Mouse (Mus musculus) neural tube, embryonic 14.5 days (tissue): Measurements from ENCODE around the gene Pgpep1. TPM values are rescaled to one million over a fixed set of nuclear protein-coding genes. Genes with fewer than 3 reads are reported as not detected.

ENCODE experiments used
- ATAC-seq: fragments of 200-750 bp; cut with Nextera tagmentation; 2 replicates; pipeline ENCODE4 v1.8.0; 2017; ENCODE audit warnings: low read depth, mild to moderate bottlenecking, moderate TSS enrichment, moderate library complexity
- H3K27ac ChIP-seq: fragments of 300-500 bp; sonication (generic); 2 replicates; pipeline ENCODE4 v1.5.1; 2014; ENCODE audit warnings: low read depth, mild to moderate bottlenecking, control low read depth, low read length, moderate library complexity, mixed read lengths
- H3K27me3 ChIP-seq: fragments of 300-500 bp; sonication (generic); 2 replicates; pipeline ENCODE4 v1.6.1; 2014; ENCODE audit warnings: low read length; ENCODE audit not compliant: control insufficient read depth, insufficient read depth
- H3K36me3 ChIP-seq: fragments of 300-500 bp; sonication (generic); 2 replicates; pipeline ENCODE4 v1.6.1; 2014; ENCODE audit warnings: low read length, mixed read lengths; ENCODE audit not compliant: control insufficient read depth, insufficient read depth
- H3K4me1 ChIP-seq: fragments of 300-500 bp; sonication (generic); 2 replicates; pipeline ENCODE4 v1.6.1; 2014; ENCODE audit warnings: low read length; ENCODE audit not compliant: control insufficient read depth, insufficient read depth
- H3K4me2 ChIP-seq: fragments of 300-500 bp; sonication (generic); 2 replicates; pipeline ENCODE4 v1.6.1; 2014; ENCODE audit warnings: mild to moderate bottlenecking, low read depth, low read length, control low read depth
- H3K4me3 ChIP-seq: fragments of 300-500 bp; sonication (generic); 2 replicates; pipeline ENCODE4 v1.5.1; 2014; ENCODE audit warnings: low read depth, low read length, control low read depth, mixed read lengths
- H3K9ac ChIP-seq: fragments of 300-500 bp; sonication (generic); replicated peaks from 2 replicates; pipeline ENCODE4 v1.6.1; 2014; ENCODE audit warnings: low read depth, mild to moderate bottlenecking, control low read depth, low read length, mixed read lengths
- H3K9me3 ChIP-seq: fragments of 300-500 bp; sonication (generic); 2 replicates; pipeline ENCODE4 v1.6.1; 2016; ENCODE audit warnings: low read length; ENCODE audit not compliant: control insufficient read depth
- WGBS: fragments of 180-500 bp; shearing (Covaris S2); extraction: QIAGEN DNeasy Blood & Tissue Kit; methylation state at CpG from one replicate; pipeline ENCODE4 v1.1.7; 2014; 5-methylcytosine and 5-hydroxymethylcytosine counted together
- polyA plus RNA-seq: library from polyadenylated mRNA; unstranded; fragments of >200 nt; fragmentation: Nextera tagmentation; extraction: Ambion mirVana; gene quantifications from 2 replicates; pipeline ENCODE4 v1.2.1, GENCODE M21; 2014

Gene Pgpep1
- polyA plus RNA-seq, 1 experiment from 2014 or later: 85.2 TPM

- Histone ChIP-seq H3K27ac (no peak overlapping the region), H3K4me3 (no peak overlapping the region), H3K9me3 (no peaks in the 10 kb centered on the region), H3K4me2 (no peak overlapping the region), H3K4me1 (peaks cover 35% of the 10 kb centered on the region), H3K9ac (no peak overlapping the region), H3K27me3 (no peaks in the 10 kb centered on the region), H3K36me3 (no peaks in the 10 kb centered on the region)
- 76% methylated on average over 5 of the region's 5 CpGs for WGBS
- no peak for ATAC-seq
Measured at GRCm38 (mm10) chr8:70693636-70694035, 33.4 kb upstream of the Pgpep1 start.

DNA sequence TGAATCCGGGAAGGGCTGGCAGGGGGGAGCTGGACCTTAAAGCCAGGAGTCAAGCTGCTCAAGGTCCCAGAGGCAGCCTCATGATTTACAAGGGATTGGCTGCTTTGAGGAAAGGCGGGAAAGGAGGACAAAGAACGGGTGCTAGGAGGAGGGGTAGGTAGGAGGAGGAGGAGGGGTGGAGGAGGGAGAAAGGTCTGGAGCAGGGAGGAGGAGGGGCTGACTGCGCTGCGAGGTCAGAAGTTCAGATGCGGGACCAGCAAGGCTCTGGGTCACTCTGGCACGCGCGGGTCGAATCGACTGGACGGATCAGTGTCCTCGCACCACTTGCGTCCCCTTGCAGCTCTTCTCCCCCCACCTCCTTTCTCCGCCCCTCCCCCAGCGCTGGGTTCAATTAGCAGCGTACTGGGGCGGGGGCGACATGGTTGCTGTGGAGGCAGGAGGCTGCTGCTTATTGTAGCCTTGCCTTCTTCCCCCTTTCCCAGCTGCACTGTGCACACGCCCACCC is 31.6 kb upstream of the Pgpep1 start:
- peak overlapping the region; percentile 21 for H3K4me3 ChIP-seq
- ATAC-seq: peak; percentile 35
- H3K4me2 ChIP-seq: peak overlapping the region; percentile 51
- H3K36me3 ChIP-seq: no peaks in the 10 kb centered on the region
- H3K27me3 ChIP-seq: no peaks in the 10 kb centered on the region
- peak overlapping the region; percentile 51 for H3K9ac ChIP-seq
- WGBS: under 1% methylated on average over 17 of the region's 20 CpGs
- H3K27ac ChIP-seq: peak overlapping the region; percentile 4; the same call in 1 of the 2 replicates
- H3K4me1 ChIP-seq: peaks cover 24% of the 10 kb centered on the region
- H3K9me3 ChIP-seq: no peaks in the 10 kb centered on the region

- 45% methylated on average over 4 of the region's 4 CpGs for WGBS
- peaks cover 19% of the 10 kb centered on the region for H3K4me1 ChIP-seq
- peak overlapping the region; percentile 21; the same call in 1 of the 2 replicates for H3K4me3 ChIP-seq
- peak overlapping the region; percentile 51 for H3K4me2 ChIP-seq
- no peaks in the 10 kb centered on the region for H3K36me3 ChIP-seq
- H3K9me3 ChIP-seq: no peaks in the 10 kb centered on the region
- peak overlapping the region; percentile 51 for H3K9ac ChIP-seq
- H3K27ac ChIP-seq: peak overlapping the region; percentile 22; the same call in 1 of the 2 replicates
- no peak for ATAC-seq
- H3K27me3 ChIP-seq: no peaks in the 10 kb centered on the region
Measured at GRCm38 (mm10) chr8:70691230-70691629, 31.0 kb upstream of the Pgpep1 start.

GRCm38 (mm10) chr8:70689892-70690390 is 29.8 kb upstream of the Pgpep1 start:
- no peaks in the 10 kb centered on the region for H3K36me3 ChIP-seq
- no peak overlapping the region for H3K27ac ChIP-seq
- no peak overlapping the region for H3K4me2 ChIP-seq
- ATAC-seq: no peak
- H3K4me1 ChIP-seq: peaks cover 12% of the 10 kb centered on the region; the same call in 1 of the 2 replicates
- H3K27me3 ChIP-seq: no peaks in the 10 kb centered on the region
- H3K4me3 ChIP-seq: no peak overlapping the region
- H3K9ac ChIP-seq: no peak overlapping the region
- 71% methylated on average over 5 of the region's 5 CpGs for WGBS
- H3K9me3 ChIP-seq: no peaks in the 10 kb centered on the region

DNA sequence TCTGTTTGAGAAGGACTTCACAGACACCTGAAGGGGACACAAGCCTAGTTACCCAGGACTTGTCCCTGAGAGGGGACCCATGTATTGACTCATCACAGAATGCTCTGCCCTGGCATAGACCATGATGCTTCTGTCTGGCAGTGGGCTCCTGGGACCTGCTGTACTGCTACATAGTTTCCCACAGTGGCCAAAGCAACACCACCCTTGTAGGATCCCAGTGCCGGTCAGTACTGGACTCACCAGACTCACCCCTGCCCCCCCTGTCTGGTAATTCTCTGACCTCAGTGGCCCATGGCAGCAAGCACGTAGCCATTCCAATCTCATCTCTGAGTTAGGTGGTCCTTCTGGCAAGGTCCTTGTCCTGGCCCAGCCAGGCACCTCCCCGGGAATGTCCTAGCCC is 27.9 kb upstream of the Pgpep1 start:
- ATAC-seq: no peak
- WGBS: 93% methylated on average over 3 of the region's 3 CpGs
- H3K9me3 ChIP-seq: no peaks in the 10 kb centered on the region
- no peak overlapping the region for H3K4me3 ChIP-seq
- no peaks in the 10 kb centered on the region for H3K36me3 ChIP-seq
- no peak overlapping the region for H3K9ac ChIP-seq
- no peak overlapping the region for H3K4me2 ChIP-seq
- no peaks in the 10 kb centered on the region for H3K27me3 ChIP-seq
- no peak overlapping the region for H3K27ac ChIP-seq
- peaks cover 17% of the 10 kb centered on the region; the same call in 1 of the 2 replicates for H3K4me1 ChIP-seq

DNA sequence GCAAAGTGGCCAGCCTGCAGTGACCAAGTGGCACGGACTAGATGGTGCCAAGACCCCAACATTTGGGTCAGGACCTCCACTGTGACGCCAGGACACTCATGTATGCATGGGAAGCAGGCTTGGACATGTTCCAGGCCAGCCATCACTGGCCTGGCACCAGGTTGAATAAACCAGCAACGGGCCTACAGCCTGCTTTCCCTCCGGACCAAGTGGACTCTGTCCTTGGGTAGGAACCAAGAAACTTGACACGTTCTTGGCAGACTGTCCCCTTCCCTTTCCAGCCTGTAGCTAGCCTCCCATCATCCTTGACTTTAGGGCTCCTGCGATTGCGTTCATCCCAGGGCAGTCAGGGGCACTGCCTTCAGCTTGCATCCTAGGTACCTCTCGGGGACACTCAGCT is 27.4 kb upstream of the Pgpep1 start:
- no peak overlapping the region for H3K4me3 ChIP-seq
- H3K27me3 ChIP-seq: no peaks in the 10 kb centered on the region
- H3K4me1 ChIP-seq: peaks cover 17% of the 10 kb centered on the region; the same call in 1 of the 2 replicates
- H3K4me2 ChIP-seq: no peak overlapping the region
- 87% methylated on average over 8 of the region's 8 CpGs for WGBS
- H3K36me3 ChIP-seq: no peaks in the 10 kb centered on the region
- no peak for ATAC-seq
- H3K9ac ChIP-seq: no peak overlapping the region
- H3K9me3 ChIP-seq: no peaks in the 10 kb centered on the region
- H3K27ac ChIP-seq: no peak overlapping the region

- H3K36me3 ChIP-seq: no peaks in the 10 kb centered on the region
- 38% methylated on average over 7 of the region's 7 CpGs for WGBS
- 0 out of 2 replicates have a peak overlapping the region, but pooled peaks have one; percentile 12 for H3K27ac ChIP-seq
- no peak overlapping the region for H3K9ac ChIP-seq
- H3K4me1 ChIP-seq: peaks cover 5% of the 10 kb centered on the region; the same call in 1 of the 2 replicates
- peak; percentile 61 for ATAC-seq
- H3K4me3 ChIP-seq: no peak overlapping the region
- H3K9me3 ChIP-seq: no peaks in the 10 kb centered on the region
- H3K4me2 ChIP-seq: no peak overlapping the region
- no peaks in the 10 kb centered on the region for H3K27me3 ChIP-seq
Measured at GRCm38 (mm10) chr8:70684291-70684690, 24.1 kb upstream of the Pgpep1 start.

DNA sequence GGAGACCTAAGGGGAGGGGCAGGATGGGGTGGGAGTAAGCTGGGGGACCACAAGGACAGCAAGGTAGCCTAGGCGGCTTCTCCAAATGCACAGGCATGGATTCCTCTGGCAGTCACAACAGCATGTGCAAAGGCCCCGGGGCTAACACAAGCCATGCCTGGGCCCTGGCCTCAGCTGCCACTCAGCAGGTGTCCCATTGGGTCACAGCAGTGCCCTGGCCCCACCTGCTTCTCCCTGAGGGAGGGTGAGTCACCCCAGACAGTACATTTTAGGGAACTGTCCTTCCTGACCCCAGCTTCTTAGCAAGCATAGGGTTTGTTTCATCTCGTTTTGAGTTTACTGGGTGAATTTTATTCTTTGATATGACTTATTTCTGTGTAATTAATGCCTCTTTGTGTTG is 22.5 kb upstream of the Pgpep1 start:
- WGBS: 62% methylated on average over 3 of the region's 3 CpGs
- H3K36me3 ChIP-seq: peaks cover 4% of the 10 kb centered on the region; the same call in 1 of the 2 replicates
- H3K4me3 ChIP-seq: no peak overlapping the region
- H3K9me3 ChIP-seq: no peaks in the 10 kb centered on the region
- H3K4me1 ChIP-seq: peaks cover 5% of the 10 kb centered on the region; the same call in 1 of the 2 replicates
- no peak overlapping the region for H3K27ac ChIP-seq
- H3K27me3 ChIP-seq: no peaks in the 10 kb centered on the region
- no peak overlapping the region for H3K4me2 ChIP-seq
- H3K9ac ChIP-seq: no peak overlapping the region
- ATAC-seq: no peak

DNA sequence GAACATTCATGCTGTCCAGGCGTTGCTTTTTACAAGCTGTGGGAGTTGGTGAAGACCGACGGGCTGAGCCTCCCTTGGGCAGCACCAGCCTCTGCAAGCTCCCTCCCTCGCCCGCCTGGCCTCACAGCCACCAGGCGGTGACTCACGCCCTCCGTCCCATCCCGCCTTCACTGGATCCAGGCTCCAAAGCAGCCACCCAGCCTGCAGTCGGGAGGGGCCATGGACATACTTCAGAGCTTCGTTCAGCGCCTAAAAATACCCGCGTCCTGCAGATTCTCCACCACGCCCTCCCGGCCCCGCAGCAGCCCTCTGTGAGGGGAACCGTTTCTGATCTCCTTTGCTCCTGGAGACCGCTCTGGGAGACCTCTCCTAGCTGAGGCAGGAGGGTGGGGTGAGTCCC is 22.0 kb upstream of the Pgpep1 start:
- H3K4me2 ChIP-seq: no peak overlapping the region
- ATAC-seq: no peak
- H3K9me3 ChIP-seq: no peaks in the 10 kb centered on the region
- no peaks in the 10 kb centered on the region for H3K27me3 ChIP-seq
- peaks cover 5% of the 10 kb centered on the region; the same call in 1 of the 2 replicates for H3K4me1 ChIP-seq
- H3K27ac ChIP-seq: no peak overlapping the region
- 7% methylated on average over 19 of the region's 19 CpGs for WGBS
- peaks cover 4% of the 10 kb centered on the region; the same call in 1 of the 2 replicates for H3K36me3 ChIP-seq
- H3K4me3 ChIP-seq: no peak overlapping the region
- H3K9ac ChIP-seq: no peak overlapping the region
